8 mouse cellular contexts compared by ENCODE assay signal in genomic region chr6:126163181-126163621, GRCm38 (mm10). TPM values are rescaled to one million over a fixed set of nuclear protein-coding genes. Genes with fewer than 3 reads are reported as not detected.
DNase-seq lines count a peak whose midpoint lies in the region; ATAC-seq lines count a peak whose summit lies in the region.

No protein-coding gene starts in this region.

- peaks cover 58% of the 10 kb centered on the region for H3K27me3 ChIP-seq in liver, embryonic 11.5 days (replicated peaks; ENCODE audit: control insufficient read depth, insufficient read depth, low read length)
- H3K27me3 ChIP-seq in neural tube, embryonic 15.5 days (replicated peaks), result peaks cover 69% of the 10 kb centered on the region

- peak overlapping the region; percentile 64 for H3K4me2 ChIP-seq in liver, embryonic 11.5 days
- peak overlapping the region; percentile 68 for H3K4me2 ChIP-seq in neural tube, embryonic 15.5 days

- no peaks in the 10 kb centered on the region for H3K9me3 ChIP-seq in liver, embryonic 11.5 days (ENCODE audit: control insufficient read depth, low read length)
- H3K9me3 ChIP-seq in neural tube, embryonic 15.5 days (replicated peaks), result no peaks in the 10 kb centered on the region; the same call in 1 of the 2 replicates

- no peak overlapping the region for H3K27ac ChIP-seq in liver, embryonic 11.5 days (ENCODE audit: low read depth, low read length)
- H3K27ac ChIP-seq in neural tube, embryonic 15.5 days (replicated peaks), result no peak overlapping the region

- no peak overlapping the region for H3K9ac ChIP-seq in liver, embryonic 11.5 days (ENCODE audit: low read depth, low read length)
- H3K9ac ChIP-seq in neural tube, embryonic 15.5 days (replicated peaks), result 0 out of 2 replicates have a peak overlapping the region, but pooled peaks have one; percentile 17

- peak; percentile 43 for DNase-seq in cerebellum, adult 11 months
- peak; percentile 88 for DNase-seq in embryo, embryonic 11 days
- peak; percentile 61 to 71 for DNase-seq in heart, adult 9 months (ENCODE audit: low spot score in 2 of 2)
- DNase-seq in kidney, adult 18-20 months, result peak; percentile 60
- peak; percentile 43 for DNase-seq in liver, embryonic 11.5 days (ENCODE audit: low spot score)
- no peak for DNase-seq in thymus, postnatal 14 days

- no peaks in the 10 kb centered on the region for H3K4me1 ChIP-seq in liver, embryonic 11.5 days (replicated peaks; ENCODE audit: control insufficient read depth, insufficient read depth, low read length)
- H3K4me1 ChIP-seq in neural tube, embryonic 15.5 days, result peaks cover 48% of the 10 kb centered on the region

- peak overlapping the region; percentile 41 for H3K4me3 ChIP-seq in liver, embryonic 11.5 days (ENCODE audit: low read depth, low read length)
- H3K4me3 ChIP-seq in neural tube, embryonic 15.5 days (replicated peaks), result peak overlapping the region; percentile 37

- no peak for ATAC-seq in cerebellum, adult (ENCODE audit: insufficient number of reproducible peaks, low FRiP score, low TSS enrichment)
- ATAC-seq in liver, embryonic 11.5 days (replicated peaks; ENCODE audit: low FRiP score), result peak; percentile 46; the same call in 1 of the 2 replicates
- ATAC-seq in neural tube, embryonic 15.5 days (ENCODE audit: low FRiP score), result peak; percentile 26; the same call in 1 of the 2 replicates

- no peaks in the 10 kb centered on the region for H3K36me3 ChIP-seq in liver, embryonic 11.5 days (ENCODE audit: control insufficient read depth, insufficient read depth, low read length)
- no peaks in the 10 kb centered on the region for H3K36me3 ChIP-seq in neural tube, embryonic 15.5 days

- under 1% methylated on average over 25 of the region's 25 CpGs for WGBS in liver, embryonic 11.5 days
- WGBS in neural tube, embryonic 15.5 days, result under 1% methylated on average over 25 of the region's 25 CpGs

RNA-seq across cellular contexts. Expression of gene Ntf3, which starts 3.5 kb away (rescaled TPM):
- polyA plus RNA-seq in liver, embryonic 11.5 days (2014; fragmentation: Nextera tagmentation; extraction: Ambion mirVana), result 6.1 and 6.2 TPM in 2 replicates
- 7.6 and 8.0 TPM in 2 replicates for polyA plus RNA-seq in neural tube, embryonic 15.5 days (2015; fragmentation: Nextera tagmentation; extraction: Ambion mirVana)
